Mouse (Mus musculus) myocyte (in vitro differentiated cells): ENCODE measurements around the gene Nr2f2. TPM values are rescaled to one million over a fixed set of nuclear protein-coding genes. Genes with fewer than 3 reads are reported as not detected.

ENCODE experiments used
- H3K27me3 ChIP-seq: one replicate; pipeline ENCODE4 v1.6.1; 2011; ENCODE audit not compliant: control insufficient read depth, insufficient read depth, insufficient read length
- H3K36me3 ChIP-seq: one replicate; pipeline ENCODE4 v1.6.1; 2011; ENCODE audit not compliant: control insufficient read depth, insufficient read depth
- H3K4me2 ChIP-seq: one replicate; pipeline ENCODE4 v1.6.1; 2011; ENCODE audit warnings: low read depth, control low read depth
- H3K4me3 ChIP-seq: one replicate; pipeline ENCODE4 v1.5.1; 2011; ENCODE audit warnings: mild to moderate bottlenecking, control low read depth, moderate library complexity
- H3K79me2 ChIP-seq: one replicate; pipeline ENCODE4 v1.6.1; 2011; ENCODE audit not compliant: control insufficient read depth, insufficient read depth
- H3ac ChIP-seq: one replicate; pipeline ENCODE4 v1.6.1; 2011; ENCODE audit not compliant: control insufficient read depth, insufficient read length
- CEBPB ChIP-seq: IDR thresholded peaks from 2 replicates; pipeline ENCODE4 v1.6.1; 2011; ENCODE audit warnings: mild to moderate bottlenecking, moderate library complexity; ENCODE audit not compliant: poor library complexity, insufficient read depth, severe bottlenecking
- E2F4 ChIP-seq: IDR thresholded peaks from one replicate; pipeline ENCODE4 v1.6.1; 2011; ENCODE audit warnings: mild to moderate bottlenecking, control low read depth, moderate library complexity; ENCODE audit not compliant: insufficient read depth
- MAX ChIP-seq: IDR thresholded peaks from one replicate; pipeline ENCODE4 v1.6.1; 2011; ENCODE audit warnings: low read depth, mild to moderate bottlenecking, control low read depth
- MYOD1 ChIP-seq, 3 experiments: IDR thresholded peaks; one replicate each; pipeline ENCODE4 v1.6.1; 2011; ENCODE audit warnings: control low read depth in 2 of 3, low read depth in 2 of 3, mild to moderate bottlenecking in 2 of 3, moderate library complexity in 1 of 3; ENCODE audit not compliant: insufficient read length in 2 of 3, control insufficient read depth in 1 of 3
- MYOG ChIP-seq, 3 experiments: IDR thresholded peaks; one replicate each; pipeline ENCODE4 v1.6.1; 2011; ENCODE audit warnings: control low read depth in 2 of 3, low read depth in 2 of 3, mild to moderate bottlenecking in 2 of 3; ENCODE audit not compliant: insufficient read length in 2 of 3, control insufficient read depth in 1 of 3, insufficient read depth in 1 of 3
- POLR2A ChIP-seq: IDR thresholded peaks from one replicate; pipeline ENCODE4 v1.6.1; 2011; ENCODE audit warnings: low read depth, mild to moderate bottlenecking, control low read depth, moderate library complexity; ENCODE audit not compliant: insufficient read length
- POLR2AphosphoS2 ChIP-seq: IDR thresholded peaks from one replicate; pipeline ENCODE4 v1.6.1; 2011; ENCODE audit warnings: low read depth, control low read depth; ENCODE audit not compliant: insufficient read length
- REST ChIP-seq: IDR thresholded peaks from one replicate; pipeline ENCODE4 v1.6.1; 2011; ENCODE audit warnings: mild to moderate bottlenecking, control low read depth, moderate library complexity; ENCODE audit not compliant: insufficient read depth, insufficient read length
- SRF ChIP-seq: IDR thresholded peaks from one replicate; pipeline ENCODE4 v1.6.1; 2011; ENCODE audit warnings: low read depth; ENCODE audit not compliant: control insufficient read depth, insufficient read length
- TCF12 ChIP-seq: IDR thresholded peaks from one replicate; pipeline ENCODE4 v1.6.1; 2011; ENCODE audit warnings: mild to moderate bottlenecking, control low read depth; ENCODE audit not compliant: poor library complexity, insufficient read depth, severe bottlenecking
- TCF3 ChIP-seq: IDR thresholded peaks from one replicate; pipeline ENCODE4 v1.6.1; 2011; ENCODE audit warnings: low read depth, control low read depth; ENCODE audit not compliant: insufficient read length
- USF1 ChIP-seq: IDR thresholded peaks from one replicate; pipeline ENCODE4 v1.6.1; 2011; ENCODE audit warnings: low read depth, mild to moderate bottlenecking, control low read depth, moderate library complexity
- polyA plus RNA-seq: library from polyadenylated mRNA; unstranded; fragments of >200 nt; fragmentation: generic; extraction: Trizol; gene quantifications from one replicate; pipeline ENCODE4 v1.2.1, GENCODE M21; 2012; ENCODE audit warnings: missing spikeins

Gene Nr2f2
- polyA plus RNA-seq, 1 experiment = 7.0 TPM

- no peak overlapping the region for H3ac ChIP-seq
- H3K27me3 ChIP-seq = no peaks in the 10 kb centered on the region
- no peaks in the 10 kb centered on the region for H3K79me2 ChIP-seq
- no peak overlapping the region for H3K4me3 ChIP-seq
- TF ChIP-seq REST (no peak), POLR2A (no peak), SRF (no peak), MAX (no peak), CEBPB (no peak)
- H3K4me2 ChIP-seq = no peak overlapping the region
- no peaks in the 10 kb centered on the region for H3K36me3 ChIP-seq
Measured at GRCm38 (mm10) chr7:70370552-70371262, 4.2 kb upstream of the Nr2f2 start.

- no peaks in the 10 kb centered on the region for H3K27me3 ChIP-seq
- TF ChIP-seq SRF (no peak), TCF12 (no peak), E2F4 (no peak)
- H3K4me3 ChIP-seq = no peak overlapping the region
- H3K79me2 ChIP-seq = no peaks in the 10 kb centered on the region
- no peaks in the 10 kb centered on the region for H3K36me3 ChIP-seq
- no peak overlapping the region for H3ac ChIP-seq
- no peak overlapping the region for H3K4me2 ChIP-seq
Measured at GRCm38 (mm10) chr7:70369731-70370551, 3.4 kb upstream of the Nr2f2 start.

DNA sequence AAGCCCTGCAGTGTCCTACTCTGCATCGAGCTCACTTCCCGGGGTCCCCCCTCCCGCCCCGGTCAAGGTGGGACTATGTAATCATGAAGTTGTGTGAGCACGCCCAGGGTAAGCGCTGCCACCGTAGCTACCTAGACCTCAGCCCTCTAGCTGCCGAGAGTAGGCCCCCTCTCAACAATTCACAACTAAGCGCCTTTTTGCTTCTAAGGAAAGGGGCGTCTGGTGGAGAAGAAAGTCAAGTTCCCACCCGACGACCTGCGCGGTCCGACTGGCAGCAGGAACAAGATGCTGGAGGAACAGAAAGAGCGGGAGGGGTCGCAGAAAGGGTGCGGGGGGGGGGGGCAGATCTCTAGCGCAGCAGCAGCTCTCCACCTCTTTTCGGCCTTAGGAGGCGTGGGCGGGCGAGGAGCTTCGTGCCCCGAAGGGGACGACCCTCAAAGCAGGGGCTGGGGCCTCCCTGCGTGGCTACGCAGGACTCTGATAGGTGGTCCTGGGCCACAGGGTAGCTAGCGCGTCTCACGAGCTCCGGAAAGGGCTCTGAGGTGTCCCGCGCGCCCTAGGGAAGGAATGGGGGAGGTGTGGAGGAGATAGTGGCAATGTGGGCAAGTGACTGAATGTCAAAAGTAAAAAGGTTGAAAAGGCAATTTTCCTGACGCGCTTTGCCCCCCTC lies 2.7 kb upstream of the Nr2f2 start:
- Histone ChIP-seq H3K36me3 (no peaks in the 10 kb centered on the region), H3ac (no peak overlapping the region), H3K4me2 (no peak overlapping the region), H3K4me3 (no peak overlapping the region), H3K27me3 (no peaks in the 10 kb centered on the region), H3K79me2 (no peaks in the 10 kb centered on the region)
- TF ChIP-seq POLR2AphosphoS2 (no peak), E2F4 (no peak)

DNA sequence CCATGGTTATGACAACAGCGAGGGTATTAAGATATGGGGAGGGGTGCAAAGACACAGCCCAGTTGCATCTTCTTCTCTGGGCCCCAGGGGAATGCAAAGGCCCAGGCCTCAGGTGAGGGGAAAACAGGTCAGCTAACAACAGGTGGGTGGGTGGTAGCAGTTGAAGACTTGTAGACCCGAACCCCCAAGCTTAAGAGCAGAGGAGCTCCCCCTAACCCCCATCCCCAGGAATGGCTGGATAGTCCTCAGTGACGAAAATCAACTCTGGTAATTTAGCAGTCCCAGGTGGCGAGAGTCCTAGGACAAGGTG lies 2.2 kb upstream of the Nr2f2 start:
- H3K27me3 ChIP-seq = no peaks in the 10 kb centered on the region
- no peaks in the 10 kb centered on the region for H3K79me2 ChIP-seq
- no peaks in the 10 kb centered on the region for H3K36me3 ChIP-seq
- no peak overlapping the region for H3K4me2 ChIP-seq
- H3K4me3 ChIP-seq = no peak overlapping the region
- no peak overlapping the region for H3ac ChIP-seq
- TF ChIP-seq TCF12 (no peak), POLR2A (no peak), MYOG (IDR thresholded peaks at IDR 0.05; ENCODE audit: control insufficient read depth in 1 of 3, insufficient read depth in 1 of 3, insufficient read length in 2 of 3, low read depth in 2 of 3) (no peak), MYOD1 (IDR thresholded peaks at IDR 0.05; ENCODE audit: control insufficient read depth in 1 of 3, insufficient read length in 2 of 3, low read depth in 2 of 3) (no peak), USF1 (no peak)

GRCm38 (mm10) chr7:70368268-70368655 lies 1.7 kb upstream of the Nr2f2 start:
- no peak overlapping the region for H3K4me2 ChIP-seq
- no peaks in the 10 kb centered on the region for H3K36me3 ChIP-seq
- no peak overlapping the region for H3K4me3 ChIP-seq
- no peaks in the 10 kb centered on the region for H3K79me2 ChIP-seq
- H3ac ChIP-seq = no peak overlapping the region
- no peak for TF ChIP-seq MYOD1 (IDR thresholded peaks at IDR 0.05; ENCODE audit: control insufficient read depth in 1 of 3, insufficient read length in 2 of 3, low read depth in 2 of 3)
- no peak for TF ChIP-seq CEBPB
- TF ChIP-seq USF1 = no peak
- no peak for TF ChIP-seq POLR2A
- no peak for TF ChIP-seq REST
- TF ChIP-seq TCF3 = no peak
- no peak for TF ChIP-seq SRF
- TF ChIP-seq MYOG (IDR thresholded peaks at IDR 0.05; ENCODE audit: control insufficient read depth in 1 of 3, insufficient read depth in 1 of 3, insufficient read length in 2 of 3, low read depth in 2 of 3) = no peak
- TF ChIP-seq MAX = no peak
- no peak for TF ChIP-seq E2F4
- no peak for TF ChIP-seq TCF12
- TF ChIP-seq POLR2AphosphoS2 = no peak
- no peaks in the 10 kb centered on the region for H3K27me3 ChIP-seq
